Mouse (Mus musculus) forebrain, embryonic 13.5 days (tissue): ENCODE results near the gene Camk2n1. TPM values are rescaled to one million over a fixed set of nuclear protein-coding genes. Genes with fewer than 3 reads are reported as not detected.

Source experiments
- ATAC-seq: fragments of 200-750 bp; cut with Nextera tagmentation; 2 replicates; pipeline ENCODE4 v1.8.0; 2017
- H3K27ac ChIP-seq: fragments of 300-500 bp; sonication (generic); 2 replicates; pipeline ENCODE4 v1.5.1; 2015; ENCODE audit warnings: inconsistent platforms, mild to moderate bottlenecking, moderate library complexity
- H3K27me3 ChIP-seq: fragments of 300-500 bp; sonication (generic); 2 replicates; pipeline ENCODE4 v1.6.1; 2015; ENCODE audit warnings: mild to moderate bottlenecking, inconsistent platforms
- H3K36me3 ChIP-seq: fragments of 300-500 bp; sonication (generic); 2 replicates; pipeline ENCODE4 v1.6.1; 2015; ENCODE audit warnings: mild to moderate bottlenecking, inconsistent platforms; ENCODE audit not compliant: poor library complexity, severe bottlenecking
- H3K4me1 ChIP-seq: fragments of 300-500 bp; sonication (generic); 2 replicates; pipeline ENCODE4 v1.6.1; 2015; ENCODE audit warnings: inconsistent platforms
- H3K4me2 ChIP-seq: fragments of 300-500 bp; sonication (generic); 2 replicates; pipeline ENCODE4 v1.6.1; 2015; ENCODE audit warnings: inconsistent platforms, mild to moderate bottlenecking, moderate library complexity
- H3K4me3 ChIP-seq: fragments of 300-500 bp; sonication (generic); 2 replicates; pipeline ENCODE4 v1.5.1; 2015; ENCODE audit warnings: mild to moderate bottlenecking, inconsistent platforms
- H3K9ac ChIP-seq: fragments of 300-500 bp; sonication (generic); 2 replicates; pipeline ENCODE4 v1.6.1; 2015; ENCODE audit warnings: mild to moderate bottlenecking, inconsistent platforms
- H3K9me3 ChIP-seq: fragments of 300-500 bp; sonication (generic); replicated peaks from 2 replicates; pipeline ENCODE4 v1.6.1; 2016; ENCODE audit warnings: inconsistent platforms
- whole genome bisulfite sequencing: fragments of 180-500 bp; shearing (Covaris S2); methylation state at CpG from one replicate; pipeline ENCODE4 v1.1.7; 2015; 5-methylcytosine and 5-hydroxymethylcytosine counted together
- polyA plus RNA-seq: library from polyadenylated mRNA; unstranded; fragments of >200 nt; fragmentation: Nextera tagmentation; extraction: Ambion mirVana; gene quantifications from 2 replicates; pipeline ENCODE4 v1.2.1, GENCODE M21; 2015

The Camk2n1 gene
- polyA plus RNA-seq, 1 experiment from 2014 or later = 6.9 TPM

DNA sequence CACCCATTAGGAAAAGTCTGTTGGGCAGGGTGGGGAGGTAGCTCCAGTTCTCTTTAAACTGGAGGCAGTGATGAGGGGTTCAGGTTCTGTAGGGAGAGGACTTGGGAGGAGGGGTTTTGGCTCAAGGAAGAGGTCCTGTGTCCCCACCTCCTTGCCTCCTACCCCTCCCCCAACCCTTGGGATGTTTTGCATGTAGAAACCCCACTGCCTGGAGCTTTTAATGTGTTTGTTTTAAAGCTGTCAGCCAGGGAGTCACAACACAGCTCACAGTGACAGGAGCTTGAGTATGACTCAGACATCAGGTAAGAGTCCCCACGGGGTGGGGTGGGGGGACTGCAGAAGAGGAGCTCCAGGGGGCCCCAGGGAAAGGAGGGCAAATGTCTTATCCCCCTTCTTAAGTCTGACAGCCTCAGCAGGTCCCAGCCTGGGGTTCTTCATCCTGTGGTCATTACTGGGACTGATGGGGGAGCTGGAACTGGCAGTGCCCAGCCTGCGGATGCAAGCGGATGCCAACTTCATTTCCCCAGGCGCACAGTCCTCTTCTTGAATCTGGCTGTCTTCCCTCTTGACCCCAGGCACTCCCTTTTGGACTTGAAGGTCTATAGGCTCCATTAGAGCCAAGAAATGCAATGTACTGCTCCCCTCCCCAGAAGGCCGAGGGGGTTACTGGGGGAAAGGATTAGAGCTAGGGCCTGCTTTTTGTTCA lies 4.8 kb downstream of the Camk2n1 start:
- Histone ChIP-seq H3K27me3 (peaks cover 54% of the 10 kb centered on the region), H3K4me2 (no peak overlapping the region), H3K4me1 (peaks cover 41% of the 10 kb centered on the region), H3K36me3 (no peaks in the 10 kb centered on the region), H3K9ac (0 out of 2 replicates have a peak overlapping the region, but pooled peaks have one; percentile 12), H3K9me3 (no peaks in the 10 kb centered on the region), H3K27ac (no peak overlapping the region), H3K4me3 (no peak overlapping the region)
- ATAC-seq = no peak
- 42% methylated on average over 5 of the region's 5 CpGs for WGBS

DNA sequence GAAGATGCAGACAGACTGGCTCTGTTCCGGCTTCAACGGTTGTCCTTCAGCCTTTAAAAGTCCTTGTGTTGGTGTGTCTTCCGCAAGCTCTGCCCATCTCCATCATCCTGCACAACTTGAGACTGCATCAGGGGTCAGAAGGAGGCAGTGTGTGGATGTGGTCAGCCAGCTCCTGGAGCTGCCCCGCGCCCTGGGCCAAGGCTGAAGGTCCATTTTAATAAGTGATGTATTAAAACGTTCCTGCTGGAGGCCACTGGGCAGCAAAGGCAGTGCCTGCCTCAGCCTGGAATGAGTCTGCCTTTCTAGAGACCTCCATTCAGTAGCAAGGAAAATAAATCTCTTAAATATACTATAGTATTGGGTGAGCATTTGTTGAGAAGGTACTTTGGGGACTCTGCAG lies 5.7 kb downstream of the Camk2n1 start:
- no peaks in the 10 kb centered on the region for H3K9me3 ChIP-seq
- peaks cover 54% of the 10 kb centered on the region for H3K27me3 ChIP-seq
- H3K4me1 ChIP-seq = peaks cover 50% of the 10 kb centered on the region
- no peak overlapping the region for H3K9ac ChIP-seq
- H3K36me3 ChIP-seq = no peaks in the 10 kb centered on the region
- H3K4me3 ChIP-seq = no peak overlapping the region
- H3K27ac ChIP-seq = no peak overlapping the region
- ATAC-seq = no peak
- WGBS = 74% methylated on average over 6 of the region's 6 CpGs
- no peak overlapping the region for H3K4me2 ChIP-seq

DNA sequence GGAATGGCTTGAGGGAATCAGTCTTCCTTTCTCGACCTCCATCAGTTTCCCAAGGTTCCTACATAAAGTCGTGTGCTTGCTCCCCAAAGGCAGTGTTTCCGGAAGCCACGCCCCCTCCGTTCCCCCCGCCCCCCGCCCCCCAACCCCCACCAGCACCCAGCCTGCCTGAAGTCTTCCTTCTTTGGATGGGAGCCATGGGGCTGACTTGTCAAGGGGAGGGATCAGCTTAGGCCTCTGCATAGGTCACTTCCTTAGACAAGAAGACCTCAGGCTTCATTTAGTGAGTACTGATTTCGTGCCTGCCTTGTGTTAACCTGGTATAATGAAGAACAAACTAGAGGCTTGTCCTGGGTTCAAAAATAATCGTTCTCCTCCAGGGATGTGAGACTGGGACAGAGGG lies 6.8 kb downstream of the Camk2n1 start:
- 38% methylated on average over 8 of the region's 9 CpGs for WGBS
- H3K4me1 ChIP-seq = peaks cover 51% of the 10 kb centered on the region

DNA sequence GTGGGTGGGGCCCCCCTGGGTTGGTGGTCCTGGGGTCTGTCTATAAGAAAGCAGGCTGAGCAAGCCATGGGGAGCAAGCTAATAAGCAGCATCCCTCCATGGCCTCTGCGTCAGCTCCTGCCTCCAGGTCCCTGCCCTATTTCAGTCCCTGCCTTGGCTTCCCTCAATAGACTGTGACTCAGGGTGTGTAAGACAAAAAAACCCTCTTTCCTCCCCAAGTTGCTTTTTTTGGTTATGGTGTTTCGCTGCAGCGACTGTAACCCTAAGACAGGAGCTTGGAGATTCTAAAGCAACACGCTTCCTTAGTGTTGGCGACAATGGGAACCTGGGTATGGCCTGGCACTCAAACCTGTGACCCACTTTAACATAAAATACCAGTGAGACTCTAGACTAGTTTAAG lies 7.4 kb downstream of the Camk2n1 start:
- Histone ChIP-seq H3K27me3 (peaks cover 53% of the 10 kb centered on the region), H3K36me3 (no peaks in the 10 kb centered on the region), H3K9ac (no peak overlapping the region), H3K4me3 (no peak overlapping the region), H3K4me2 (no peak overlapping the region), H3K27ac (no peak overlapping the region), H3K9me3 (no peaks in the 10 kb centered on the region), H3K4me1 (peaks cover 46% of the 10 kb centered on the region)
- ATAC-seq = no peak
- 92% methylated on average over 5 of the region's 5 CpGs for WGBS

More for the DNA sequence above, 6.8 kb downstream of the Camk2n1 start:
- Histone ChIP-seq H3K9me3 (no peaks in the 10 kb centered on the region), H3K9ac (no peak overlapping the region), H3K4me3 (no peak overlapping the region), H3K27ac (no peak overlapping the region), H3K36me3 (no peaks in the 10 kb centered on the region), H3K27me3 (peaks cover 53% of the 10 kb centered on the region), H3K4me2 (no peak overlapping the region)
- ATAC-seq = no peak

DNA sequence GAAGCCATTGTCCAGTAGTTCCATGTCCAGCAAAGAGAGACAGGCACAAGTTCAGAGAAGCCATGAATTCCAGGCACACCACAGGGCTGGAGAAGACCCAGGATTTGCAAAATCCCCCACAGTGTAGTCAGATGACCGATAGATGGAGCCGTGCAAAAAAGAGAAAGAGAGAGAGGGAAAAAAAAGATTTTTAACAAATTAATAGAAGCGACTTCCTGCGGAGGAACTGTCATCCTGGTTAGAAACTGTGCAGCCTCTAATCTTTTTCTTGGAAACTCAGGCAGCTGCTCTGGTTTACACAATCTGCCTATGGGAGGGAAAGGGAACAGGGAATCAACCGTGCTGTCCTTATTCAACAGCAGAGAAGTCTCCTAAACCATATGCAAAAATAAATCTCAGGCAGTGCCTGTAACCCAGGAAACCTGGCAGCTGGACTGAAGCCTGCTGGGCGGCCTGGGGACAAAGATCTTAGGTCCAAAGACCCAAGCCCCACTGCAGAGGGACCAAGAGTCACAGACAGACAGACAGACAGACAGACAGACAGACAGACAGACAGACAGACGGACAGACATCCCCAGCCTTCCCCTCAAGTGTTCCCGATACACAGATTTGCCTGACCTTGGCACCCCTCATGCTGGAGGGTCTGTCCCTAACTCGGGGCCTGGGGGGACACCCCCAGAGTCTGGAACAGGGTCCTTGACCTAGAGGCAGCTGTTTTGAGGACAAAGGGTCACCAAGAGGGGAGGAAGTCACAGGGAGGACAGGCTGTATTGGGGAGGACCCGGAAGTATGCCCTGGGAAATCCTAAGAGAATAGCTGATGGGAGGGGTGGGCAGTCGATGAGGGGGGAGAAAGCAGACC lies 9.1 kb downstream of the Camk2n1 start:
- no peak overlapping the region for H3K4me3 ChIP-seq
- H3K36me3 ChIP-seq = no peaks in the 10 kb centered on the region
- H3K4me2 ChIP-seq = peak overlapping the region; percentile 42
- H3K9me3 ChIP-seq = 0 out of 2 replicates have a peak, but pooled peaks cover 3% of the 10 kb centered on the region
- ATAC-seq = peak; percentile 40
- H3K4me1 ChIP-seq = peaks cover 44% of the 10 kb centered on the region
- 6% methylated on average over 11 of the region's 11 CpGs for WGBS
- peaks cover 55% of the 10 kb centered on the region for H3K27me3 ChIP-seq
- peak overlapping the region; percentile 43 for H3K9ac ChIP-seq
- H3K27ac ChIP-seq = peak overlapping the region; percentile 83

DNA sequence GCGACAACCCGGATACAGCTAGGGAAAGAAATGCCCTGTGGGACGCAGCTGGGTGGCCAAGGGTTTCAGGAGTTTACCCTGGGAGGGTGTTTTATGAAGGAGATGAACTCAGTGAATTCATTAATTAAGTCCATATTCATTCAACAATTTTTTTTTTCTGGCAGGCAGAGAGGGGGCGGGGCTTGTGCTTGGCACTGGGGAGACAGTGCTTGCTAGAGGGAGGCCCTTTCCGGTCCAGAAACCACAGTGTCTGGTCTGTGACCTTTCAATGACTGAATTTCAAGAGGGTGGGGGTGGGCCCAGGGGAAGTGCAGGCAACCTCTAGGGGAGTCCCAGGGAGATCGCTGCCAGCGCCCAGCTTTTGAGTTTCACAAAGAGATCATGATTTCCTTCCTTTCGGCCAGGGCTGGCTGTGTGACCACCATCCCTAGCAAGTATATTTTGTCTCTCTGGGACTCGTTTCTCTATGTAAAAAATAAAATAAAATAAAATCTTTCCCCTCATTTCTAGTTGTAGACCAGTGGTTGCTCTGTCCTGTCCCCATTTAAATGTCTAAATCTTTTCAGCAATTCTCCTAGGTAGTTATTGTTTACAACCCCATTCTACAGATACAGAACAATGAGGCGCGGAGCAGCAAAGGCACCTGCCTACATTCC lies 9.8 kb downstream of the Camk2n1 start:
- Histone ChIP-seq H3K36me3 (no peaks in the 10 kb centered on the region), H3K9me3 (0 out of 2 replicates have a peak, but pooled peaks cover 3% of the 10 kb centered on the region), H3K27me3 (peaks cover 48% of the 10 kb centered on the region), H3K9ac (no peak overlapping the region), H3K4me2 (peak overlapping the region; percentile 51), H3K4me3 (no peak overlapping the region), H3K4me1 (peaks cover 41% of the 10 kb centered on the region), H3K27ac (peak overlapping the region; percentile 83)
- ATAC-seq = peak; percentile 56; the same call in 1 of the 2 replicates
- WGBS = 11% methylated on average over 11 of the region's 11 CpGs

DNA sequence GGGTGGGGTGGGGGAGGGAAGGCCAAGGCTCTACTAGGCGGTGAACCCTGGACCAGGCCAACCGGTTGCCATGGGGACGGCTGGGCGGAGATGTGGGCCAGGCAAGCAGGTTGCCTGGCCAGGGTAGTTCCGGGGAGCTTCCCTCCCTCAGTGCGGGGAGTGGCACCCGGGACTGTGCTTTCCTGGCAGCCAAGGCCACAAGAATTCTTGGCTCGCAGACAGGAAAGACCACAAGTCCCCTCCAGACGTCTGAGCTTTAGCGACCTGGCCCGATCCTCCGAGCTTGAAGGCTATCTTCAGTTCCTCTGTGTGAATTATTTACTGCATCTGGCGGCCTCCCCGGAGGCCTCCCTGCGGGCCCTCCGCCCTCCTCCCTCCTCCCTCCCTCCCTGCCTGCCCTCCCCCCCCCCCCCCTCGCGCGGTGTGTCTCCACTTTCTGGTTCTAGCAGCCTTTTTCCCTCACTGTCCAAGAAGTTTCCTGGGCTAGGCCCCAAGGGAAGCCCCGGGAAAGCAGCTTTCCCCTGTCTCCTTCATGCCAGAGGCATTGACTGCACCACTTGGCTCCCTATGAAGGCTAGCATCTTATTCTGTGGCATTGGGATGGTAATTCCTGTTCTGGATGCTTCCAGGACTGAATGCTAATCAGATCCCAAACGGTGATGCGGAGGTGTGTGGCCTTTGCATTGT lies 10.7 kb downstream of the Camk2n1 start:
- Histone ChIP-seq H3K9ac (peak overlapping the region; percentile 30; the same call in 1 of the 2 replicates), H3K4me2 (peak overlapping the region; percentile 51), H3K9me3 (0 out of 2 replicates have a peak, but pooled peaks cover 3% of the 10 kb centered on the region), H3K27ac (peak overlapping the region; percentile 40; the same call in 1 of the 2 replicates), H3K4me1 (peaks cover 43% of the 10 kb centered on the region), H3K4me3 (no peak overlapping the region), H3K27me3 (peaks cover 39% of the 10 kb centered on the region), H3K36me3 (no peaks in the 10 kb centered on the region)
- WGBS = under 1% methylated on average over 19 of the region's 22 CpGs
- peak; percentile 73 for ATAC-seq

DNA sequence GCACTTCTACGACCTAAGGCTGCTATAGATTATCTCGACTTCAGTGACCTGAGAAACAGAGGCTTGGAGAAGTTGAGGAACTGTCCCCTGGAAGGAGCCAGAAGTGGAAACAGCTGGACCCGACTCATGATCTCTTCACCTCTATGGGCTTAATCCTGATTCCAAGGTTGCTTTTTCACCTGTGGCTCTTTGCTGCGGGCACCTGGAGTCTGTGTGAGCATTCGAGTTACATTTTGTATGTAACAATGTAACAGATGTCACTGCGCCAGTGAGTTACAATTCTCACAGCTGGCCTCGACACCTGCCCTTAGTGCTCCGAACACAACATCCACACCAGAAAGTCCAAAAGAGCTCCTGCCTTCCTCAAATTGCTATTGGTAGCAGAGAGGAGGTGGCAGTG lies 11.3 kb downstream of the Camk2n1 start:
- Histone ChIP-seq H3K36me3 (no peaks in the 10 kb centered on the region), H3K27ac (no peak overlapping the region), H3K4me2 (no peak overlapping the region), H3K4me1 (peaks cover 43% of the 10 kb centered on the region), H3K27me3 (peaks cover 38% of the 10 kb centered on the region), H3K4me3 (no peak overlapping the region), H3K9ac (no peak overlapping the region), H3K9me3 (0 out of 2 replicates have a peak, but pooled peaks cover 3% of the 10 kb centered on the region)
- ATAC-seq = no peak
- WGBS = 39% methylated on average over 8 of the region's 8 CpGs

DNA sequence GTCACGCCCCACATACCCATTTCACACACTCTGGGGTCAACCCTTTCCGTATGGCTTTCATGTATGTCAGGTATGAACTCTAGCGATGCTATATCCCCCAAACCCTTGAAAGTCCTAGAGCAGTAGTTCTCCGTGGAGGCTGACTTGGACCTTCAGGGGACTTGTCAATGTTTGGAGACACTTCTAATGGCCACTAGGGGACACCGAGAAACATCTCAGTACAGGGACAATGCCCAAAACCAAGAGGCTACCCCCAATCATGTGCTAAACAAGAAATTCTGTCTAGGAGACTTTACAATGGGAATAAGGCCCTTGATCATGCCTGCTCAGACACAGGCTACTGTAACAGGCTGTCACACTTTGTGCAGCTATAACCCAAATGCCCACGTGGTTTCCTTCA lies 12.6 kb downstream of the Camk2n1 start:
- H3K27ac ChIP-seq = no peak overlapping the region
- H3K36me3 ChIP-seq = no peaks in the 10 kb centered on the region
- peaks cover 38% of the 10 kb centered on the region for H3K27me3 ChIP-seq
- WGBS = 73% methylated on average over 6 of the region's 6 CpGs
- ATAC-seq = no peak
- H3K9ac ChIP-seq = no peak overlapping the region
- H3K4me2 ChIP-seq = no peak overlapping the region
- peaks cover 43% of the 10 kb centered on the region for H3K4me1 ChIP-seq
- 0 out of 2 replicates have a peak, but pooled peaks cover 3% of the 10 kb centered on the region for H3K9me3 ChIP-seq
- no peak overlapping the region for H3K4me3 ChIP-seq

DNA sequence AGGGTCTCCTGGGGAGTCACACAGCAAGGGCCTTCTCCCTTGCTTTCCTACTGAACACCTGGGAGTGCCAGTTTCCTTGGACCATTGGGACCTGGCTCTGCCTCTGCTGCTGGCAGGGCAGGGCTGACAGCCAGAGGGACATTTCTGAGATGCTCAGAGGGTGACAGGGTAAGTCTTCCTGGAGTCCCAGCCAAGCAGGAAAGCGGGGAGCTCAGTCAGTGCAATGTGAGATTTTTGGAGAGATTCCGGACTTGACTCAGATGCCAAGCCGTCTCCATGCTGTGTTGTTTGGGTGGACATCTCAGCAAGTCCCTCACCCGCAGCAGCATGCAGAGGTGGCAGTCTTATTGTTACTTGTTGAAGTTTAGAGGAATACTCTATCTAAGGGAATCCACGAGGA lies 13.3 kb downstream of the Camk2n1 start:
- Histone ChIP-seq H3K36me3 (no peaks in the 10 kb centered on the region), H3K9ac (no peak overlapping the region), H3K27ac (no peak overlapping the region), H3K27me3 (peaks cover 35% of the 10 kb centered on the region), H3K4me1 (peaks cover 42% of the 10 kb centered on the region), H3K4me2 (no peak overlapping the region), H3K4me3 (no peak overlapping the region), H3K9me3 (0 out of 2 replicates have a peak, but pooled peaks cover 3% of the 10 kb centered on the region)
- WGBS = 90% methylated on average over 5 of the region's 5 CpGs
- no peak for ATAC-seq

DNA sequence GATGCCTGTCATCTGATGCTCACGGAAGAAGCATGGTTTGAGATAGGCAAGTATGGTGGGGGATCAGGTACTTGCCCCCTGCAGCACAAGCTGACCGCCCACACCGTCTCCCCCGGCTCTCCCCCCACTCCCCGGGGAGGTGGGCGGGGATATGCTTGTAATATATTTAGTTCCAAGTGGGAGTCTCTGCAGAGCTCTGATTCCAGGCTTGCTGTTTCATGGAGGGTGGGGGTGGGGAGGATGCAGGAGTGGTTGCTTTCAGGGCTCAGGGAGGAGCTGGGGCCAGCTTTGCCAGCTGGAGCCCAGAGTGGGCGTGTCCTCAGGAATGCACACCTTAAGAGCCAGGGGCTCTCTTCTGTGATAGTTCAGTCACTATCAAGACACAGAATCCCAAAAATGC lies 15.0 kb downstream of the Camk2n1 start:
- Histone ChIP-seq H3K9ac (no peak overlapping the region), H3K4me1 (peaks cover 26% of the 10 kb centered on the region), H3K9me3 (0 out of 2 replicates have a peak, but pooled peaks cover 3% of the 10 kb centered on the region), H3K27me3 (peaks cover 31% of the 10 kb centered on the region), H3K4me2 (no peak overlapping the region), H3K27ac (no peak overlapping the region), H3K36me3 (no peaks in the 10 kb centered on the region), H3K4me3 (no peak overlapping the region)
- WGBS = 25% methylated on average over 7 of the region's 7 CpGs
- no peak for ATAC-seq
